Mouse (Mus musculus) limb, embryonic 15.5 days (tissue): ENCODE data around the gene Hbq1b. TPM values are rescaled to one million over a fixed set of nuclear protein-coding genes. Genes with fewer than 3 reads are reported as not detected.
A peak's percentile ranks its signal among the peaks of the same experiment; 100 is the strongest.

ENCODE experiments used
- ATAC-seq: fragments of 200-750 bp; cut with Nextera tagmentation; 2 replicates; pipeline ENCODE4 v1.8.0; 2017; ENCODE audit warnings: low read depth, moderate TSS enrichment; ENCODE audit not compliant: insufficient number of reproducible peaks, low FRiP score, low TSS enrichment
- H3K27ac ChIP-seq: fragments of 300-500 bp; sonication (generic); 2 replicates; pipeline ENCODE4 v1.5.1; 2015; ENCODE audit warnings: moderate library complexity, mild to moderate bottlenecking, inconsistent platforms
- H3K27me3 ChIP-seq: fragments of 300-500 bp; sonication (generic); 2 replicates; pipeline ENCODE4 v1.6.1; 2015; ENCODE audit warnings: inconsistent platforms
- H3K36me3 ChIP-seq: fragments of 300-500 bp; sonication (generic); 2 replicates; pipeline ENCODE4 v1.6.1; 2015; ENCODE audit warnings: inconsistent platforms
- H3K4me1 ChIP-seq: fragments of 300-500 bp; sonication (generic); 2 replicates; pipeline ENCODE4 v1.6.1; 2015; ENCODE audit warnings: inconsistent platforms
- H3K4me2 ChIP-seq: fragments of 300-500 bp; sonication (generic); 2 replicates; pipeline ENCODE4 v1.6.1; 2015; ENCODE audit warnings: mild to moderate bottlenecking, inconsistent platforms
- H3K4me3 ChIP-seq: fragments of 300-500 bp; sonication (generic); 2 replicates; pipeline ENCODE4 v1.5.1; 2015; ENCODE audit warnings: mild to moderate bottlenecking, inconsistent platforms
- H3K9ac ChIP-seq: fragments of 300-500 bp; sonication (generic); 2 replicates; pipeline ENCODE4 v1.6.1; 2015; ENCODE audit warnings: inconsistent platforms
- H3K9me3 ChIP-seq: fragments of 300-500 bp; sonication (generic); 2 replicates; pipeline ENCODE4 v1.6.1; 2016; ENCODE audit warnings: inconsistent platforms
- WGBS: fragments of 180-500 bp; shearing (Covaris S2); methylation state at CpG from one replicate; pipeline ENCODE4 v1.1.7; 2015; 5-methylcytosine and 5-hydroxymethylcytosine counted together
- polyA plus RNA-seq: library from polyadenylated mRNA; unstranded; fragments of >200 nt; fragmentation: Nextera tagmentation; extraction: Ambion mirVana; gene quantifications from 2 replicates; pipeline ENCODE4 v1.2.1, GENCODE M21; 2015

The Hbq1b gene
- polyA plus RNA-seq, 1 experiment from 2014 or later: 1.1 TPM

GRCm38 (mm10) chr11:32309446-32309845 is 22.7 kb downstream of the Hbq1b start:
- no peak for ATAC-seq
- Histone ChIP-seq H3K9ac (no peak overlapping the region), H3K4me1 (no peaks in the 10 kb centered on the region), H3K9me3 (no peaks in the 10 kb centered on the region), H3K27ac (no peak overlapping the region), H3K4me2 (no peak overlapping the region), H3K4me3 (no peak overlapping the region), H3K36me3 (no peaks in the 10 kb centered on the region), H3K27me3 (no peaks in the 10 kb centered on the region)
- WGBS: 55% methylated on average over 4 of the region's 4 CpGs

GRCm38 (mm10) chr11:32309928-32310327 is 23.2 kb downstream of the Hbq1b start:
- no peak for ATAC-seq
- no peaks in the 10 kb centered on the region for H3K4me1 ChIP-seq
- H3K4me2 ChIP-seq: no peak overlapping the region
- no peaks in the 10 kb centered on the region for H3K27me3 ChIP-seq
- no peak overlapping the region for H3K27ac ChIP-seq
- H3K9ac ChIP-seq: no peak overlapping the region
- H3K36me3 ChIP-seq: no peaks in the 10 kb centered on the region
- H3K9me3 ChIP-seq: no peaks in the 10 kb centered on the region
- WGBS: 81% methylated on average over 3 of the region's 3 CpGs
- no peak overlapping the region for H3K4me3 ChIP-seq

- no peaks in the 10 kb centered on the region for H3K36me3 ChIP-seq
- ATAC-seq: no peak
- H3K9me3 ChIP-seq: no peaks in the 10 kb centered on the region
- no peaks in the 10 kb centered on the region for H3K27me3 ChIP-seq
- no peak overlapping the region for H3K27ac ChIP-seq
- H3K9ac ChIP-seq: no peak overlapping the region
- H3K4me2 ChIP-seq: no peak overlapping the region
- no peaks in the 10 kb centered on the region for H3K4me1 ChIP-seq
- no peak overlapping the region for H3K4me3 ChIP-seq
- WGBS: 81% methylated on average over 3 of the region's 3 CpGs
Observed at GRCm38 (mm10) chr11:32316009-32316408, 29.2 kb downstream of the Hbq1b start.

GRCm38 (mm10) chr11:32320507-32321195 is 33.9 kb downstream of the Hbq1b start:
- Histone ChIP-seq H3K4me1 (0 out of 2 replicates have a peak, but pooled peaks cover 2% of the 10 kb centered on the region), H3K36me3 (no peaks in the 10 kb centered on the region), H3K9ac (no peak overlapping the region), H3K4me3 (no peak overlapping the region), H3K4me2 (no peak overlapping the region), H3K27me3 (no peaks in the 10 kb centered on the region), H3K27ac (no peak overlapping the region), H3K9me3 (no peaks in the 10 kb centered on the region)
- peak; percentile 40; the same call in 1 of the 2 replicates for ATAC-seq
- 64% methylated on average over 11 of the region's 11 CpGs for WGBS

GRCm38 (mm10) chr11:32321196-32321565 is 34.4 kb downstream of the Hbq1b start:
- H3K36me3 ChIP-seq: no peaks in the 10 kb centered on the region
- no peaks in the 10 kb centered on the region for H3K9me3 ChIP-seq
- no peaks in the 10 kb centered on the region for H3K27me3 ChIP-seq
- H3K4me1 ChIP-seq: 0 out of 2 replicates have a peak, but pooled peaks cover 2% of the 10 kb centered on the region
- no peak overlapping the region for H3K4me2 ChIP-seq
- no peak overlapping the region for H3K27ac ChIP-seq
- no peak for ATAC-seq
- no peak overlapping the region for H3K4me3 ChIP-seq
- H3K9ac ChIP-seq: no peak overlapping the region
- WGBS: 40% methylated on average over 8 of the region's 8 CpGs

- no peak overlapping the region for H3K9ac ChIP-seq
- H3K36me3 ChIP-seq: no peaks in the 10 kb centered on the region
- H3K27me3 ChIP-seq: no peaks in the 10 kb centered on the region; the same call in 1 of the 2 replicates
- ATAC-seq: no peak; the same call in 1 of the 2 replicates
- H3K27ac ChIP-seq: no peak overlapping the region
- peak overlapping the region; percentile 21; the same call in 1 of the 2 replicates for H3K4me3 ChIP-seq
- no peaks in the 10 kb centered on the region for H3K9me3 ChIP-seq
- 11% methylated on average over 15 of the region's 15 CpGs for WGBS
- 0 out of 2 replicates have a peak, but pooled peaks cover 2% of the 10 kb centered on the region for H3K4me1 ChIP-seq
- H3K4me2 ChIP-seq: peak overlapping the region; percentile 40; the same call in 1 of the 2 replicates
Observed at GRCm38 (mm10) chr11:32324609-32325008, 37.8 kb downstream of the Hbq1b start.

- Histone ChIP-seq H3K36me3 (no peaks in the 10 kb centered on the region), H3K27me3 (no peaks in the 10 kb centered on the region; the same call in 1 of the 2 replicates), H3K4me1 (no peaks in the 10 kb centered on the region), H3K27ac (no peak overlapping the region), H3K4me3 (no peak overlapping the region), H3K9me3 (no peaks in the 10 kb centered on the region), H3K4me2 (no peak overlapping the region), H3K9ac (no peak overlapping the region)
- no peak for ATAC-seq
- WGBS: 70% methylated on average over 6 of the region's 6 CpGs
Observed at GRCm38 (mm10) chr11:32331075-32331474, 44.3 kb downstream of the Hbq1b start.

- H3K4me3 ChIP-seq: no peak overlapping the region
- no peaks in the 10 kb centered on the region for H3K36me3 ChIP-seq
- H3K9ac ChIP-seq: no peak overlapping the region
- ATAC-seq: no peak
- H3K27me3 ChIP-seq: no peaks in the 10 kb centered on the region; the same call in 1 of the 2 replicates
- no peak overlapping the region for H3K27ac ChIP-seq
- 58% methylated on average over 5 of the region's 5 CpGs for WGBS
- H3K9me3 ChIP-seq: no peaks in the 10 kb centered on the region
- no peaks in the 10 kb centered on the region for H3K4me1 ChIP-seq
- H3K4me2 ChIP-seq: no peak overlapping the region
Observed at GRCm38 (mm10) chr11:32331861-32332260, 45.1 kb downstream of the Hbq1b start.

GRCm38 (mm10) chr11:32333235-32333634 is 46.5 kb downstream of the Hbq1b start:
- no peaks in the 10 kb centered on the region for H3K4me1 ChIP-seq
- no peaks in the 10 kb centered on the region for H3K36me3 ChIP-seq
- H3K27me3 ChIP-seq: no peaks in the 10 kb centered on the region
- no peak for ATAC-seq
- H3K9me3 ChIP-seq: no peaks in the 10 kb centered on the region
- no peak overlapping the region for H3K4me2 ChIP-seq
- H3K4me3 ChIP-seq: no peak overlapping the region
- no peak overlapping the region for H3K9ac ChIP-seq
- 69% methylated on average over 2 of the region's 2 CpGs for WGBS
- no peak overlapping the region for H3K27ac ChIP-seq

- WGBS: 82% methylated on average over 6 of the region's 6 CpGs
Observed at GRCm38 (mm10) chr11:32336435-32336907, 49.7 kb downstream of the Hbq1b start.

More at GRCm38 (mm10) chr11:32336435-32336907, 49.7 kb downstream of the Hbq1b start:
- H3K4me3 ChIP-seq: no peak overlapping the region
- H3K4me2 ChIP-seq: no peak overlapping the region
- no peak overlapping the region for H3K9ac ChIP-seq
- H3K27me3 ChIP-seq: no peaks in the 10 kb centered on the region
- ATAC-seq: no peak
- no peak overlapping the region for H3K27ac ChIP-seq
- H3K4me1 ChIP-seq: peaks cover 12% of the 10 kb centered on the region; the same call in 1 of the 2 replicates
- H3K36me3 ChIP-seq: no peaks in the 10 kb centered on the region
- H3K9me3 ChIP-seq: no peaks in the 10 kb centered on the region
